Mouse (Mus musculus) cerebellum, adult 2 months (tissue): Measurements from ENCODE around the gene Ncl.

ENCODE experiments used
- CTCF ChIP-seq: fragments of 200-500 bp; IDR thresholded peaks from 2 replicates; pipeline ENCODE4 v1.5.1; 2011; ENCODE audit warnings: low read depth, mild to moderate bottlenecking, control low read depth, low read length, moderate library complexity, borderline replicate concordance; ENCODE audit not compliant: insufficient read depth
- POLR2A ChIP-seq: fragments of 200-500 bp; IDR thresholded peaks from 2 replicates; pipeline ENCODE4 v1.6.1; 2011; ENCODE audit warnings: low read length, control low read depth, borderline replicate concordance; ENCODE audit not compliant: insufficient read depth

GRCm38 (mm10) chr1:86310536-86311310, 48.5 kb downstream of the Ncl start:
- TF ChIP-seq CTCF (no peak), POLR2A (no peak)
